ENCODE assay signal across 23 mouse cellular contexts in the genomic region with DNA sequence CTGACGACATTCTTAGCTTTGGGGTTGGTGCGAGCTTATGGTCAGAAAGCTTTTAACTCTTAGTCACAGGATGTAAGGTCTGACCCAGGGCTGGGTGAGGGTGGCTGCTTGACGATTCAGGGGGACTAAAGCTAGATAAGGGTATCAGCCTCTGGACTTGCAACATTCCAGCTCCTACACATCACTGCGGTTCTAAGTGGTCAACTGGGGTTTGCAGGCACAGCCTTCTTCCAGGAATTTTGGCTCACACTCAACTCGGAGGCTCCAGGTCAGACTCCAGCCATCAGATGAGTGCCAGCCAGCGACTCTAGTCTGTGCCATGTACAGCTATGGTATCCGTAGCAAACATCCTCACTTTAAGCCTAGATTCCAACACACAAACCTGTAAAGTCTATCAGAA.
"Had no signal": no experiment of that assay in that cellular context is flagged by ENCODE, and none has a peak within 500 bp of the region (broad histone marks: within the 10 kb centered on the region; RNA-seq: fewer than 3 reads in every experiment).

No protein-coding gene starts in this region.

- H3K27me3 ChIP-seq: limb, embryonic 13.5 days; liver, embryonic 12.5 days; liver, embryonic 15.5 days; lung, embryonic 15.5 days; neural tube, embryonic 12.5 days; neural tube, embryonic 15.5 days had no signal

- H3K9ac ChIP-seq: limb, embryonic 13.5 days; liver, embryonic 12.5 days; liver, embryonic 15.5 days; lung, embryonic 15.5 days; neural tube, embryonic 12.5 days; neural tube, embryonic 15.5 days had no signal

- ATAC-seq: liver, embryonic 12.5 days had no signal

- H3K36me3 ChIP-seq: limb, embryonic 10.5 days; limb, embryonic 13.5 days; liver, embryonic 12.5 days; liver, embryonic 15.5 days; lung, embryonic 15.5 days; neural tube, embryonic 12.5 days; neural tube, embryonic 15.5 days had no signal

- H3K4me3 ChIP-seq: layer of hippocampus, adult 2 months; limb, embryonic 10.5 days; limb, embryonic 13.5 days; liver, embryonic 12.5 days; liver, embryonic 15.5 days; lung, embryonic 15.5 days; megakaryocyte, embryonic 14.5 days; neural tube, embryonic 12.5 days; neural tube, embryonic 15.5 days had no signal

- H3K9me3 ChIP-seq: limb, embryonic 10.5 days; limb, embryonic 13.5 days; liver, embryonic 12.5 days; liver, embryonic 15.5 days; lung, embryonic 15.5 days; megakaryocyte, embryonic 14.5 days; neural tube, embryonic 12.5 days; neural tube, embryonic 15.5 days had no signal

- H3K27ac ChIP-seq: layer of hippocampus, adult 2 months; limb, embryonic 10.5 days; limb, embryonic 13.5 days; liver, embryonic 12.5 days; liver, embryonic 15.5 days; lung, embryonic 15.5 days; neural tube, embryonic 12.5 days; neural tube, embryonic 15.5 days; stomach, postnatal 0 days had no signal

- H3K4me2 ChIP-seq: limb, embryonic 13.5 days; liver, embryonic 12.5 days; liver, embryonic 15.5 days; lung, embryonic 15.5 days; midbrain, embryonic 11.5 days; neural tube, embryonic 12.5 days; neural tube, embryonic 15.5 days had no signal

- DNase-seq: kidney, postnatal 14 days; layer of hippocampus, adult 9-11 months; liver; lung, adult 18-20 months; lung, postnatal 10 days; lung, postnatal 36 days; midbrain, embryonic 14.5 days; right cerebral cortex, adult 18-20 months; right cerebral cortex, postnatal 14 days; right cerebral cortex, postnatal 4 days; thymus, adult 18-20 months; thymus, postnatal 36 days had no signal

- H3K4me1 ChIP-seq: lung, embryonic 15.5 days; neural tube, embryonic 12.5 days; neural tube, embryonic 15.5 days had no signal
